9 mouse cellular contexts compared by ENCODE assay signal in genomic region chr4:137968203-137968602, GRCm38 (mm10). TPM values are rescaled to one million over a fixed set of nuclear protein-coding genes. Genes with fewer than 3 reads are reported as not detected.
A peak's percentile ranks its signal among the peaks of the same experiment; 100 is the strongest.
DNase-seq lines count a peak whose midpoint lies in the region; ATAC-seq and TF ChIP-seq lines count a peak whose summit lies in the region.
"Had no signal": no experiment of that assay in that cellular context is flagged by ENCODE, and none has a peak within 500 bp of the region (broad histone marks: within the 10 kb centered on the region; RNA-seq: fewer than 3 reads in every experiment).

No protein-coding gene starts in this region.

- DNase-seq in kidney, postnatal 10 days: peak; percentile 84
- peak; percentile 58 to 65 (median 61) for DNase-seq in liver, embryonic 14.5 days (ENCODE audit: low read depth in 3 of 3, low spot score in 3 of 3)
- peak; percentile 66 for DNase-seq in thymus, adult 2 months

- no peaks in the 10 kb centered on the region for H3K27me3 ChIP-seq in ES-Bruce4 (ENCODE audit: control insufficient read depth, insufficient read depth, low read length, poor library complexity, severe bottlenecking)
- no peaks in the 10 kb centered on the region for H3K27me3 ChIP-seq in heart, embryonic 12.5 days (replicated peaks)
- H3K27me3 ChIP-seq in liver, embryonic 14.5 days (ENCODE audit: control insufficient read depth, insufficient read depth, low read length): no peaks in the 10 kb centered on the region
- no peaks in the 10 kb centered on the region for H3K27me3 ChIP-seq in neural tube, embryonic 14.5 days (ENCODE audit: control insufficient read depth, insufficient read depth, low read length)
- H3K27me3 ChIP-seq in thymus, adult 2 months (ENCODE audit: control insufficient read depth, insufficient read depth, low read length): no peaks in the 10 kb centered on the region
- H3K27me3 ChIP-seq: heart, embryonic 15.5 days had no signal

- no peak for TF ChIP-seq POLR2A in ES-Bruce4 (IDR thresholded peaks at IDR 0.05; ENCODE audit: insufficient read depth, low read length)
- TF ChIP-seq POLR2A in bone marrow, adult 2 months (IDR thresholded peaks at IDR 0.05; ENCODE audit: borderline replicate concordance, control insufficient read depth, low read depth, low read length): no peak
- no peak for TF ChIP-seq POLR2A in embryonic fibroblast, embryonic 13.5 days (IDR thresholded peaks at IDR 0.05; ENCODE audit: low read depth, low read length)
- TF ChIP-seq POLR2A in thymus, adult 2 months (IDR thresholded peaks at IDR 0.05; ENCODE audit: control insufficient read depth, extremely low read depth, insufficient read depth, low read length, poor library complexity): no peak

- 25% methylated on average over 9 of the region's 9 CpGs for WGBS in bone marrow, adult 2 months
- WGBS in heart, embryonic 12.5 days: 11% methylated on average over 9 of the region's 9 CpGs
- WGBS in liver, embryonic 14.5 days (ENCODE audit: insufficient replicate concordance): 8% methylated on average over 9 of the region's 9 CpGs
- WGBS in neural tube, embryonic 14.5 days: 8% methylated on average over 9 of the region's 9 CpGs
- 23% methylated on average over 9 of the region's 9 CpGs for WGBS in thymus, adult 2 months

- TF ChIP-seq EP300 in ES-Bruce4 (IDR thresholded peaks at IDR 0.05; ENCODE audit: insufficient read depth, low read depth, low read length): no peak
- TF ChIP-seq EP300 in liver, embryonic 14.5 days (IDR thresholded peaks at IDR 0.05; ENCODE audit: low read depth): no peak

- ATAC-seq in heart, embryonic 12.5 days (ENCODE audit: insufficient number of reproducible peaks, low FRiP score): peak; percentile 27; the same call in 1 of the 2 replicates
- ATAC-seq in liver, embryonic 14.5 days (ENCODE audit: insufficient read depth): peak; percentile 41; the same call in 1 of the 2 replicates
- ATAC-seq in neural tube, embryonic 14.5 days (ENCODE audit: low read depth): peak; percentile 44

- H3K4me2 ChIP-seq in heart, embryonic 12.5 days: no peak overlapping the region
- H3K4me2 ChIP-seq in liver, embryonic 14.5 days (ENCODE audit: low read depth): no peak overlapping the region
- no peak overlapping the region for H3K4me2 ChIP-seq in neural tube, embryonic 14.5 days (ENCODE audit: low read depth, low read length)
- H3K4me2 ChIP-seq: heart, embryonic 15.5 days had no signal

- H3K36me3 ChIP-seq in ES-Bruce4 (ENCODE audit: control insufficient read depth, insufficient read depth, low read length, poor library complexity, severe bottlenecking): no peaks in the 10 kb centered on the region
- H3K36me3 ChIP-seq in heart, embryonic 12.5 days: peaks cover 22% of the 10 kb centered on the region
- no peaks in the 10 kb centered on the region for H3K36me3 ChIP-seq in liver, embryonic 14.5 days (replicated peaks; ENCODE audit: control insufficient read depth, insufficient read depth, low read depth)
- H3K36me3 ChIP-seq in neural tube, embryonic 14.5 days (ENCODE audit: control insufficient read depth, insufficient read depth, low read length): no peaks in the 10 kb centered on the region
- no peaks in the 10 kb centered on the region for H3K36me3 ChIP-seq in thymus, adult 2 months (ENCODE audit: control insufficient read depth, insufficient read depth, low read length)
- H3K36me3 ChIP-seq: heart, embryonic 15.5 days had no signal

- H3K4me3 ChIP-seq in ES-Bruce4 (ENCODE audit: low read depth, low read length): no peak overlapping the region
- H3K4me3 ChIP-seq in bone marrow, adult 2 months (replicated peaks; ENCODE audit: control insufficient read depth, low read depth, low read length): no peak overlapping the region
- no peak overlapping the region for H3K4me3 ChIP-seq in embryonic fibroblast, embryonic 13.5 days (ENCODE audit: insufficient read depth, low read length)
- no peak overlapping the region for H3K4me3 ChIP-seq in heart, embryonic 12.5 days
- H3K4me3 ChIP-seq in liver, embryonic 14.5 days (ENCODE audit: insufficient read depth in 1 of 2, low read depth in 2 of 2, low read length in 2 of 2): no peak overlapping the region
- H3K4me3 ChIP-seq in neural tube, embryonic 14.5 days (ENCODE audit: low read depth, low read length): no peak overlapping the region
- H3K4me3 ChIP-seq in thymus, adult 2 months (ENCODE audit: control insufficient read depth, insufficient read depth, low read length): no peak overlapping the region
- H3K4me3 ChIP-seq: heart, embryonic 15.5 days had no signal

- TF ChIP-seq CTCF in ES-Bruce4 (IDR thresholded peaks at IDR 0.05; ENCODE audit: low read depth, low read length): peak; percentile 99
- TF ChIP-seq CTCF in bone marrow, adult 2 months (IDR thresholded peaks at IDR 0.05; ENCODE audit: control insufficient read depth, insufficient read depth, low read length): peak; percentile 99
- TF ChIP-seq CTCF in embryonic fibroblast, embryonic 13.5 days (IDR thresholded peaks at IDR 0.05; ENCODE audit: borderline replicate concordance, insufficient read depth, low read length): peak; percentile 98
- peak; percentile 99 for TF ChIP-seq CTCF in liver, embryonic 14.5 days (IDR thresholded peaks at IDR 0.05; ENCODE audit: low read depth)
- TF ChIP-seq CTCF in thymus, adult 2 months (IDR thresholded peaks at IDR 0.05; ENCODE audit: borderline replicate concordance, control insufficient read depth, extremely low read depth, insufficient read depth, low read length, poor library complexity): peak; percentile 89; the same call in 1 of the 2 replicates

- no peak overlapping the region for H3K27ac ChIP-seq in ES-Bruce4 (ENCODE audit: insufficient read depth, low read length)
- no peak overlapping the region for H3K27ac ChIP-seq in bone marrow, adult 2 months (ENCODE audit: control insufficient read depth, insufficient read depth, low read depth, low read length, poor library complexity)
- H3K27ac ChIP-seq in embryonic fibroblast, embryonic 13.5 days (ENCODE audit: insufficient read depth, low read length): no peak overlapping the region
- no peak overlapping the region for H3K27ac ChIP-seq in heart, embryonic 12.5 days (ENCODE audit: poor library complexity, severe bottlenecking)
- H3K27ac ChIP-seq in liver, embryonic 14.5 days: no peak overlapping the region
- no peak overlapping the region for H3K27ac ChIP-seq in neural tube, embryonic 14.5 days (ENCODE audit: low read depth, low read length)
- H3K27ac ChIP-seq in thymus, adult 2 months (ENCODE audit: control insufficient read depth, insufficient read depth, low read length): no peak overlapping the region
- H3K27ac ChIP-seq: heart, embryonic 15.5 days had no signal

- no peaks in the 10 kb centered on the region for H3K9me3 ChIP-seq in ES-Bruce4 (replicated peaks; ENCODE audit: control insufficient read depth, insufficient read depth, low read length, poor library complexity, severe bottlenecking)
- H3K9me3 ChIP-seq in heart, embryonic 12.5 days (replicated peaks): no peaks in the 10 kb centered on the region
- no peaks in the 10 kb centered on the region for H3K9me3 ChIP-seq in liver, embryonic 14.5 days (ENCODE audit: control insufficient read depth, low read length)
- H3K9me3 ChIP-seq in neural tube, embryonic 14.5 days (ENCODE audit: control insufficient read depth, low read length): no peaks in the 10 kb centered on the region
- H3K9me3 ChIP-seq: heart, embryonic 15.5 days had no signal

- H3K9ac ChIP-seq in ES-Bruce4 (ENCODE audit: low read depth, poor library complexity, severe bottlenecking): no peak overlapping the region
- no peak overlapping the region for H3K9ac ChIP-seq in heart, embryonic 12.5 days
- H3K9ac ChIP-seq in liver, embryonic 14.5 days (replicated peaks): no peak overlapping the region
- H3K9ac ChIP-seq in neural tube, embryonic 14.5 days (replicated peaks; ENCODE audit: low read depth, low read length): no peak overlapping the region
- H3K9ac ChIP-seq: heart, embryonic 15.5 days had no signal

- no peaks in the 10 kb centered on the region for H3K4me1 ChIP-seq in ES-Bruce4 (ENCODE audit: control insufficient read depth, insufficient read depth, low read length)
- no peaks in the 10 kb centered on the region; the same call in 1 of the 2 replicates for H3K4me1 ChIP-seq in bone marrow, adult 2 months (ENCODE audit: control insufficient read depth, insufficient read depth, low read length)
- no peaks in the 10 kb centered on the region for H3K4me1 ChIP-seq in embryonic fibroblast, embryonic 13.5 days (ENCODE audit: control insufficient read depth, insufficient read depth, low read length)
- no peaks in the 10 kb centered on the region for H3K4me1 ChIP-seq in heart, embryonic 12.5 days (replicated peaks)
- H3K4me1 ChIP-seq in liver, embryonic 14.5 days (replicated peaks; ENCODE audit: control insufficient read depth in 2 of 2, insufficient read depth in 2 of 2, low read length in 1 of 2): no peaks in the 10 kb centered on the region
- H3K4me1 ChIP-seq in neural tube, embryonic 14.5 days (ENCODE audit: control insufficient read depth, insufficient read depth, low read length): no peaks in the 10 kb centered on the region
- H3K4me1 ChIP-seq in thymus, adult 2 months (replicated peaks; ENCODE audit: control insufficient read depth, insufficient read depth, low read length): no peaks in the 10 kb centered on the region
- H3K4me1 ChIP-seq: heart, embryonic 15.5 days had no signal

RNA-seq across cellular contexts. Expression of gene Eif4g3, which starts 24.6 kb away (rescaled TPM):
- 71.7 TPM in 2 replicates for polyA plus RNA-seq in ES-Bruce4 (2011; ENCODE audit: insufficient read depth, insufficient read length, low read depth, missing spikeins)
- polyA plus RNA-seq in bone marrow, adult 2 months (2011; ENCODE audit: insufficient read depth, insufficient read length, low replicate concordance, missing spikeins): 36.0 and 75.0 TPM in 2 replicates
- 83.4 and 92.1 TPM in 2 replicates for polyA plus RNA-seq in embryonic fibroblast, embryonic 13.5 days (2011; ENCODE audit: insufficient read length, low read depth, missing spikeins)
- 32.7 and 37.2 TPM in 2 replicates for polyA plus RNA-seq in heart, embryonic 12.5 days (2016; fragmentation: Nextera tagmentation; extraction: Ambion mirVana)
- 9.2 and 15.6 TPM in 2 replicates for polyA plus RNA-seq in liver, embryonic 14.5 days (2012; rRNA removed)
- 5.2 and 5.6 TPM in 2 replicates for polyA plus RNA-seq in liver, embryonic 14.5 days (2014; fragmentation: Nextera tagmentation; extraction: Ambion mirVana)
- 64.9 and 71.4 TPM in 2 replicates for polyA plus RNA-seq in neural tube, embryonic 14.5 days (2014; fragmentation: Nextera tagmentation; extraction: Ambion mirVana)
- polyA plus RNA-seq in thymus, adult 2 months (2012; rRNA removed): 72.1 TPM in 2 replicates
